Mouse (Mus musculus): ENCODE results near the gene Arrdc5.

DNA sequence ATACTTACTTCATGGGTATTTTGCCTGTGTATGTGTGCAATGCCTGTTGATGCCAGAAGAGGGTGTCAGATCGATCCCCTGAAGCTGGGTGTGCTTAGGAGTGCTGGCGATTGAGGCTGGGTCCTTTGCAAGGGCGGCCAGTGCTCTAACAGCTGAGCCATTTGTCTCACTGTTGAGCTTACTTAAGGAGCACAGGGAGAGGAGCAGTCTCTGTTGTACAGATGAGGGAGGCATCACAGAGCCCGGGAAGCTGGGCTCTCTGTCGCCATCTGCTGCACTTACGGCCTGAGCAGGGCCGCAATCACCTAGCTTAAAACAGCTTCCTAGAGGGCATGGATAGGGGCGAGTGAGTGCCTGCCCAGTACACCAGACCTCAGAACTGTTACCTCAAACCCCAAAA, 32.9 kb upstream of the Arrdc5 start:
- TF ChIP-seq CTCF (IDR thresholded peaks at IDR 0.05; ENCODE audit: low read depth, low read length) (peak; percentile 61), POLR2A (IDR thresholded peaks at IDR 0.05; ENCODE audit: insufficient read depth, low read length) (no peak), EP300 (IDR thresholded peaks at IDR 0.05; ENCODE audit: insufficient read depth, low read depth, low read length) (no peak)

Data from ES-Bruce4 (cell line).